Mouse (Mus musculus) ES-Bruce4 (cell line): ENCODE data around the gene Kif5a.

Experiments used
- CTCF ChIP-seq: IDR thresholded peaks from one replicate; pipeline ENCODE4 v1.8.1; 2011; ENCODE audit warnings: low read depth, low read length
- EP300 ChIP-seq: IDR thresholded peaks from 2 replicates; pipeline ENCODE4 v1.6.1; 2011; ENCODE audit warnings: low read depth, low read length; ENCODE audit not compliant: insufficient read depth
- POLR2A ChIP-seq: IDR thresholded peaks from one replicate; pipeline ENCODE4 v1.8.1; 2011; ENCODE audit warnings: low read length; ENCODE audit not compliant: insufficient read depth

DNA sequence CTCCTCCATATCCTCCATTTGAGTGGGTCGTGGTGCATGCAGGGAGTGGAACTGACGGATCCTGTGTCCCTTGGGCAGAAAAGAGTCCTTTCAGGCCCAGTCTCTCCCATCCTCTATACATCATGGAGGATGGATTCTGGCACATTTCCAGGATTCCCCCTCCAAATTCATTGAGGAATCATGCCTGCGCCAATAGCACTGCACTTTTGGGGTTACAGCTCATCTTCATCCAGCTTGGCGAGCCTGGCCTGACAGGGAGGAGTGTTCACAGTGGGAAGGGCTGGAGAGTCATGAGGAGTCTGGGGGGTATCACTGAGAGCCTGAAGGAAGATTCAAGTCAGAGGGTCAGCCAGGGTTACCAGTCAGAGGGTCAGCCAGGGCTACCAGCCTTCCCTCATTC lies 80.5 kb downstream of the Kif5a start:
- TF ChIP-seq CTCF (no peak), POLR2A (no peak), EP300 (no peak)
